Mouse (Mus musculus): ENCODE results near the gene Ybx1. TPM values are rescaled to one million over a fixed set of nuclear protein-coding genes. Genes with fewer than 3 reads are reported as not detected.

Gene Ybx1
- polyA plus RNA-seq, 1 experiment from 2014 or later, result 494 TPM

DNA sequence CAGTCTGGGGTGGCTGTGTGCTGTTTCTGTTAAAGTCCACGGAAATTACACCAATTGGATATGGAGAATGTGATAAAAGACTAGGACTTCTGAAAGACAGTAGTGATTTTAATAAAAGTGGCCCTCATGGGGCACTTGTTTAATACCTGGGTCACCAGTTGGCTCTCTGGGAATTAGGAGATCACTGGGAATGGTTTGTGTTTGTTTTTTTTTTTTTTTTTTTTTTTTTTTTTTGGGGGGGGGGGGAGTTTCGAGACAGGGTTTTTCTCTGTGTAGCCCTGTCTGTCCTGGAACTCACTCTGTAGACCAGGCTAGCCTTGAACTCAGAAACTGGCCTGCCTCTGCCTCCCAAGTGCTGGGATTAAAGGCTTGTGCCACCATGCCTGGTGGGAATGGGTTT is 18.7 kb downstream of the Ybx1 start:
- H3K4me1 ChIP-seq (ENCODE audit: insufficient read depth, low read length), result no peaks in the 10 kb centered on the region
- no peaks in the 10 kb centered on the region for H3K9me3 ChIP-seq (ENCODE audit: low read length)
- no peak overlapping the region for H3K9ac ChIP-seq (replicated peaks; ENCODE audit: low read length)
- no peak for ATAC-seq (ENCODE audit: low FRiP score, low TSS enrichment)
- H3K36me3 ChIP-seq (ENCODE audit: insufficient read depth, low read length), result peaks cover 81% of the 10 kb centered on the region
- H3K27me3 ChIP-seq (ENCODE audit: insufficient read depth, low read length), result no peaks in the 10 kb centered on the region
- peak overlapping the region; percentile 58; the same call in 1 of the 2 replicates for H3K27ac ChIP-seq (ENCODE audit: low read length)
- no peak overlapping the region for H3K4me2 ChIP-seq (replicated peaks; ENCODE audit: low read depth, low read length)
- WGBS, result 55% methylated on average over 2 of the region's 2 CpGs
- H3K4me3 ChIP-seq (ENCODE audit: low read length), result no peak overlapping the region

DNA sequence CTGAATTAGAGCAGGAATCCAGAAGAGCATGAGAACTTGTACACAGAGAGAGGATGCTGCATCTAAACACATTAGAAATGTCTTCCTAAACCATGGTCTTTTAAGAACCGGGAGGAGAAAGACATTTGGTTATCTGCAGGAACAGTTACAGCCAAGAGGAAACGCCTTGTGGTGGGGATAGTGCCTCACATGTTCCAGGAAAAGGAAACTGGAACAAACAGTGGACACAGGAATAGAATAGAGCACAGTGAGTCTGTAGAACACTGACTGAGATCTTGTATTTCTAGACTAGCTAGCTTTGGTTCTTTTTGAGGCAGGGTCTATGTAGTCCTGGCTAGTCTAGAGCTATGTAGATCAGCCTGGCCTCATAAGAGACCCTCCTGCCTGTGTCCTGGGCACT is 19.2 kb downstream of the Ybx1 start:
- 0 out of 2 replicates have a peak, but pooled peaks have one; percentile 19 for ATAC-seq (ENCODE audit: low FRiP score, low TSS enrichment)
- no peaks in the 10 kb centered on the region for H3K27me3 ChIP-seq (ENCODE audit: insufficient read depth, low read length)
- peak overlapping the region; percentile 58; the same call in 1 of the 2 replicates for H3K27ac ChIP-seq (ENCODE audit: low read length)
- H3K36me3 ChIP-seq (ENCODE audit: insufficient read depth, low read length), result peaks cover 83% of the 10 kb centered on the region
- H3K9ac ChIP-seq (replicated peaks; ENCODE audit: low read length), result no peak overlapping the region
- 65% methylated on average over 2 of the region's 2 CpGs for WGBS
- no peaks in the 10 kb centered on the region for H3K9me3 ChIP-seq (ENCODE audit: low read length)
- H3K4me1 ChIP-seq (ENCODE audit: insufficient read depth, low read length), result no peaks in the 10 kb centered on the region
- H3K4me2 ChIP-seq (replicated peaks; ENCODE audit: low read depth, low read length), result no peak overlapping the region
- H3K4me3 ChIP-seq (ENCODE audit: low read length), result no peak overlapping the region

DNA sequence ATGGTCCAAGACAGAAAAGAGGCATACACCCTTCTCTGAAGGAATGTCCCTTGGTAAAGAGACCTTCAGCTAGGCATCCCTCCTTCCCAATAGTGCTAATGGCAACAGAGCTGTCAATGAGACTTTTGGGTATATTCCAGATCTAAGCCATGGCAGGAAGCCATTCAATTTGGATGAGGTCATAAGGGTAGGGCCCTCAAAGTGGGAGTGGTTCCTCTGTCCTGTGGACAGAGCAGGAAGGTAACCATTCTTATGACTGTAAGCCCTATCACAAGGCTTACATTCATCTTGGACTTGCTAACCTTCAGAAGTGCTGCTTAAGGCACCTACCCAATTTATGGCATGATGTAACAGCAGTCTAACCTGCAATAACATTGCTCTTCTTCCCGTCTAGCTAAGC is 19.8 kb downstream of the Ybx1 start:
- Histone ChIP-seq H3K27me3 (ENCODE audit: insufficient read depth, low read length) (no peaks in the 10 kb centered on the region), H3K27ac (ENCODE audit: low read length) (peak overlapping the region; percentile 58; the same call in 1 of the 2 replicates), H3K4me3 (ENCODE audit: low read length) (no peak overlapping the region), H3K4me1 (ENCODE audit: insufficient read depth, low read length) (no peaks in the 10 kb centered on the region), H3K36me3 (ENCODE audit: insufficient read depth, low read length) (peaks cover 85% of the 10 kb centered on the region), H3K9me3 (ENCODE audit: low read length) (no peaks in the 10 kb centered on the region), H3K9ac (replicated peaks; ENCODE audit: low read length) (no peak overlapping the region), H3K4me2 (replicated peaks; ENCODE audit: low read depth, low read length) (no peak overlapping the region)
- no peak for ATAC-seq (ENCODE audit: low FRiP score, low TSS enrichment)
- 75% methylated on average over 1 of the region's 1 CpGs for WGBS

DNA sequence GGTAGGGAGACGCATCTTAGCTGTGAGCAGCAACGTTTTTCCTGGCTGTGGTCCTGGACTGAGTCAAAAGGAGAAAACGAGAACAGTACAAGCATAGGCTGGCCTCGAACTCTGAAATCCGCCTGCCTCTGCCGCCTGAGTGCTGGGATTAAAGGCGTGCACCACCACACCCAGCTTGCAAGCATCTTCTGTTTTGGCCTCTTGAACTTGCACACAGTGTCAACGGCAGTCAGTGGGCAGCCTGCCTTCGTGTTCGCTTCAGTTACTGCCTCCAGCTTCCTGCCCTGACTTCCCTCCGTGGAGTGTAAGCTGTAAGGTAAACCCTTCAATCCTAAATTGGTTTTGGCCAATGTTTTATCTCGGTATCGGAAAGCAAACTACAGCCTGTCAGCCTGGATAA is 27.8 kb downstream of the Ybx1 start:
- H3K4me1 ChIP-seq (ENCODE audit: insufficient read depth, low read length), result 0 out of 2 replicates have a peak, but pooled peaks cover 3% of the 10 kb centered on the region
- WGBS, result 64% methylated on average over 13 of the region's 13 CpGs
- H3K9me3 ChIP-seq (ENCODE audit: low read length), result no peaks in the 10 kb centered on the region
- no peaks in the 10 kb centered on the region for H3K27me3 ChIP-seq (ENCODE audit: insufficient read depth, low read length)
- no peak for ATAC-seq (ENCODE audit: low FRiP score, low TSS enrichment)
- H3K4me2 ChIP-seq (replicated peaks; ENCODE audit: low read depth, low read length), result no peak overlapping the region
- no peak overlapping the region for H3K9ac ChIP-seq (replicated peaks; ENCODE audit: low read length)
- peaks cover 17% of the 10 kb centered on the region for H3K36me3 ChIP-seq (ENCODE audit: insufficient read depth, low read length)
- H3K4me3 ChIP-seq (ENCODE audit: low read length), result no peak overlapping the region
- H3K27ac ChIP-seq (ENCODE audit: low read length), result peak overlapping the region; percentile 39; the same call in 1 of the 2 replicates

DNA sequence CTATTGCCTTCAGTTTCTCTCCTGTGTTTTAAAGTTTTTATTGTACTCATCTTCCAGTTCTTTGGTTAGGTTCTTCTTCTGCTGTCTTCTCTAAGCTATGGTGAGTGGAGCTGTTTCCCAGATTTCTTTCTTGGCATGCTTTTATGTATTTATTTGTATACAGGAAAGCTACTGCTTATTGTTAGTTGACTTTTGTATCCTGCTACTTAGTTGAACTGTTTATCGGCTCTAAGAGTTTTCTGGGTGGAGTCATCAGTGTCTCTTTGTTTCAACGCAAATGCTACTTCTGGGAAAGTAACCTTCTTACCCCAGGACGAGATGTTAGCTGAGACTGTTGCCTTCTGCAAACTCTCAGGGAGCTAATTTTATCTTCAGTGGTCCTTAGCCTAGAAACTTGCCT is 30.9 kb downstream of the Ybx1 start:
- no peak for ATAC-seq (ENCODE audit: low FRiP score, low TSS enrichment)
- no peak overlapping the region for H3K27ac ChIP-seq (ENCODE audit: low read length)
- WGBS, result 72% methylated on average over 3 of the region's 3 CpGs
- H3K27me3 ChIP-seq (ENCODE audit: insufficient read depth, low read length), result no peaks in the 10 kb centered on the region
- no peak overlapping the region for H3K4me3 ChIP-seq (ENCODE audit: low read length)
- H3K4me1 ChIP-seq (ENCODE audit: insufficient read depth, low read length), result peaks cover 13% of the 10 kb centered on the region; the same call in 1 of the 2 replicates
- H3K4me2 ChIP-seq (replicated peaks; ENCODE audit: low read depth, low read length), result no peak overlapping the region
- no peaks in the 10 kb centered on the region for H3K9me3 ChIP-seq (ENCODE audit: low read length)
- no peak overlapping the region for H3K9ac ChIP-seq (replicated peaks; ENCODE audit: low read length)
- no peaks in the 10 kb centered on the region for H3K36me3 ChIP-seq (ENCODE audit: insufficient read depth, low read length)

DNA sequence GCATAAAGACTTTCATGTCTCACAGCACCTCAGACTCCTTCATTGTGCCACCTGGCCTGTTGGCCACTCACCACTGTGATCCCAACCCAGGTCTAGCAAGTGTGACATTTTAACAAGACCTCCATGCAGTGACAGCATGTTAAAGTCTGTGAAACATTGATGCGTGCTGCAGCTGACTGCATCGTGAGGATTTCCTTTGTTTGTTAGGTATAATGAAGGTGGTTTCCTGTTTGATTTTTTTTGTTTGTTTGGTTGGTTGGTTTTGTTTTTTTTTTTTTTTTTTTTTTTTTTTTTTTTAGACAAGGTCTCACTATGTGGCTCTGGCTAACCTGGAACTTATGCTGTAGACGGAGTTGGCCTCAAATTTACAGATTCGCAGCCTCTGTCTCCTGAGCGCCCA is 31.9 kb downstream of the Ybx1 start:
- H3K9me3 ChIP-seq (ENCODE audit: low read length), result no peaks in the 10 kb centered on the region
- H3K4me1 ChIP-seq (ENCODE audit: insufficient read depth, low read length), result peaks cover 13% of the 10 kb centered on the region; the same call in 1 of the 2 replicates
- no peaks in the 10 kb centered on the region for H3K36me3 ChIP-seq (ENCODE audit: insufficient read depth, low read length)
- H3K9ac ChIP-seq (replicated peaks; ENCODE audit: low read length), result no peak overlapping the region
- H3K27ac ChIP-seq (ENCODE audit: low read length), result no peak overlapping the region
- ATAC-seq (ENCODE audit: low FRiP score, low TSS enrichment), result no peak
- H3K27me3 ChIP-seq (ENCODE audit: insufficient read depth, low read length), result no peaks in the 10 kb centered on the region
- WGBS, result 83% methylated on average over 5 of the region's 5 CpGs
- no peak overlapping the region for H3K4me3 ChIP-seq (ENCODE audit: low read length)
- H3K4me2 ChIP-seq (replicated peaks; ENCODE audit: low read depth, low read length), result no peak overlapping the region

DNA sequence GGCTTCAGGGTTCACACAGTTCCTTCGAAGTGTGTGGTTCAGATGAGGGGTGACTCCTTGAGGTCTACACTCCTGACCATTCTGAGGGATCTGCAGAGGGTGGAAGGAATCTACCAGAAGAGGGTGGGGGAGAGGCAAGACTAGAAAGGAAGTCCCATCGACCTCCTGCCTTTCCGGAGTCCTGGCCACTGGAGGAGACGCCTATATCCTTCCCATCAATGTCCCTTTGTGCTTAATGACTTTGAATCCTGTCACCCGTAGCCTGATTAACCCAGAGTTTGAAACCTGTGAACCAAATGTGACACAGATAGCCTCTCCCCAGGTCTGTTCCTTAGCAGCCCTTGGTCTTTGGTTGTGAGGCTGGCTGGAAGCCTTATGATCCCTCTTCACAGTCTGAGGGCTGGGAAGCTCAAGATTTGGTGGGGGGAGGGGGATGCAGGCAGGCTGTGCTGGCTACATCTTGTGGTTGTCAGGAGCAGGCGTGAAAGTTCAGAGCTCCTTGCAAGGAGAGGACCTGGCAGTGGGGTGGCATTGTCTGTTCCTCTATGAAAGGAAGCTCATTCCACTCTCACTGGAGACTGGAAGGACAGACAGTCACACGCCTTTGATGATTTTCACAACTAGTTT is 33.2 kb downstream of the Ybx1 start:
- no peaks in the 10 kb centered on the region for H3K36me3 ChIP-seq (ENCODE audit: insufficient read depth, low read length)
- no peak overlapping the region for H3K27ac ChIP-seq (ENCODE audit: low read length)
- no peak overlapping the region for H3K4me2 ChIP-seq (replicated peaks; ENCODE audit: low read depth, low read length)
- H3K9me3 ChIP-seq (ENCODE audit: low read length), result no peaks in the 10 kb centered on the region
- H3K27me3 ChIP-seq (ENCODE audit: insufficient read depth, low read length), result no peaks in the 10 kb centered on the region
- H3K4me1 ChIP-seq (ENCODE audit: insufficient read depth, low read length), result peaks cover 13% of the 10 kb centered on the region; the same call in 1 of the 2 replicates
- H3K9ac ChIP-seq (replicated peaks; ENCODE audit: low read length), result no peak overlapping the region
- H3K4me3 ChIP-seq (ENCODE audit: low read length), result no peak overlapping the region
- 43% methylated on average over 7 of the region's 7 CpGs for WGBS
- ATAC-seq (ENCODE audit: low FRiP score, low TSS enrichment), result no peak

DNA sequence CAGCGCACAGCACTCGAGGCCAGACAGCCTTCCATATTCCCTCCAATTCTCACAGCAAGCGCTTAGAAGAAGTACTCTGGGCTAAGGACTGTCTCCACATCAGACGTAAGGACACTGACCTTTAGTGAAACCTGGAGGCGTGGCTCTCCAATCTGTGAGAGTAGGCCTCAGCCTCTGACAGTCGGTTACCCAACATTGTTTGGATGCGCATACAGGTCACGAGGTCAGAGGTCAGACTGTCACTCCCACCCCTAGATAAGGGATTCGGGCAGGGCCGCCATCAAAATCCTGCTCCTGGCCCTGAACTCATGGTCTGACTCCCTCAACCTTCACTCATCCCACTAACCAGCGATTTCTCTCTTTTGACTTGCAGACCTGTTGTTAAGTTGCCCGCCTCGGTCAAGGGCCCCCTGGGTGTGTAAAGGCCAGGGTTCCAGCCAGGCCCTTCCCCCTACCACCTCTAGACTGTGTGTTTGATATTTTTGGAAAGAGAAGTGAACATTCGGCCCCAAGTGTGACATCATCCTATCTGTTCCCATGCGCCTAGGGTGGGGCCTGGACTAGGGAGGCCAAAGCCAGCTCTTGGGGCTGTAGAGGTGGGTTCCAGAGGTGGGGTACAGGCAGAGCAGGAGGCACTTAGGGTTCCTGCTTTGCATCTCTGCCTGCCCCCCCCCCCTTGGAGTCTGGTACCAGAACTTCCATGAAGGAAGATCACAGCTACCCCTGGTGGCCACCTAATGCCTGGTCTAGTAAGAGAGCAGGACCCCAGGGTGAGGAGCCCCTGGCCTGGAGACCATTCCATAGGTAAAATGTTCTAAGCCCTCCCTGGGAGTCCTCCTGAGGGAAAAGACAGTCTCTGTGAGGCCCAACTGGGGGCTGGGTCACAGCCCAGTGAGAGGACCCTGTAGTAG is 34.8 kb downstream of the Ybx1 start:
- H3K27me3 ChIP-seq (ENCODE audit: insufficient read depth, low read length), result no peaks in the 10 kb centered on the region

DNA sequence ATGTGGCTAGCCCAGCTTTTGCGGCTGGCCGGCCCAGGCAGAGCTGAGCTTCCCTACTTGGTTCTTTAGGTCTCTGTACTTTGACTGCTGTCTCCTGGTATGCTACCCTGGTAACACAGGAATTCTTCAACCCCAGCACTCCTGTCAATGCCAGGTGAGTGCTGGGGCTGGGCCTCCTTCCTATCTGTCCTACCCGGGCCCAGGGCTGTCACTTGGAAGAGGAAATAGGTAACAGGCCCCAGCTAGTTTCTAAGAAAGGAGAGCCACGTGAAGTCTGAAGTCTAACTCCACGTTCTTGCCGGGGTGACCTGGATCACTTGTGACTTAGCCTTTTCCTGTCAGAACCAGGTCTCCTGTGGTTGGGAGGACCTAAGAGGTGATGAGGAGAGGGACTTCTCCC is 37.3 kb downstream of the Ybx1 start:
- Histone ChIP-seq H3K4me2 (replicated peaks; ENCODE audit: low read depth, low read length) (peak overlapping the region; percentile 30), H3K27me3 (ENCODE audit: insufficient read depth, low read length) (no peaks in the 10 kb centered on the region), H3K27ac (ENCODE audit: low read length) (peak overlapping the region; percentile 65; the same call in 1 of the 2 replicates), H3K9me3 (ENCODE audit: low read length) (no peaks in the 10 kb centered on the region), H3K4me3 (ENCODE audit: low read length) (peak overlapping the region; percentile 21), H3K9ac (replicated peaks; ENCODE audit: low read length) (peak overlapping the region; percentile 37), H3K4me1 (ENCODE audit: insufficient read depth, low read length) (peaks cover 47% of the 10 kb centered on the region), H3K36me3 (ENCODE audit: insufficient read depth, low read length) (no peaks in the 10 kb centered on the region)
- WGBS, result 71% methylated on average over 6 of the region's 6 CpGs
- ATAC-seq (ENCODE audit: low FRiP score, low TSS enrichment), result no peak

More for the DNA sequence above, 34.8 kb downstream of the Ybx1 start:
- H3K36me3 ChIP-seq (ENCODE audit: insufficient read depth, low read length), result no peaks in the 10 kb centered on the region
- no peak for ATAC-seq (ENCODE audit: low FRiP score, low TSS enrichment)
- no peak overlapping the region for H3K9ac ChIP-seq (replicated peaks; ENCODE audit: low read length)
- peaks cover 22% of the 10 kb centered on the region for H3K4me1 ChIP-seq (ENCODE audit: insufficient read depth, low read length)
- no peak overlapping the region for H3K4me2 ChIP-seq (replicated peaks; ENCODE audit: low read depth, low read length)
- H3K9me3 ChIP-seq (ENCODE audit: low read length), result no peaks in the 10 kb centered on the region
- no peak overlapping the region for H3K27ac ChIP-seq (ENCODE audit: low read length)
- WGBS, result 86% methylated on average over 15 of the region's 15 CpGs
- no peak overlapping the region for H3K4me3 ChIP-seq (ENCODE audit: low read length)

DNA sequence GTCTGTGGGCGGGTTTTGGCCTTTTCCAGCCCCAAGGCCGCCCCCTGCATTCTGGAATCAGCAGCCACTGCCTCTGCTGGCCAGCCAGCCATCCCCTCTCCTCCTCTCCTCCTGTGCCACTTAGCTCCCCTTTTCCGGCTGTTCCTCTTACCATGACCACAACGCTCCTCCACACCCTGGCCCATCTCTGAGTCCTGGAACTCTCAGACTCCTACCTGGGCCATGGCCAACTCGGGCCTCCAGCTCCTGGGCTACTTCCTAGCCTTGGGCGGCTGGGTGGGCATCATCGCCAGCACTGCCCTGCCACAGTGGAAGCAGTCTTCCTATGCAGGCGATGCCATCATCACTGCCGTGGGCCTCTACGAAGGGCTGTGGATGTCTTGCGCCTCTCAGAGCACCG is 39.1 kb downstream of the Ybx1 start, which contains the start of gene Cldn19:
Gene Cldn19 (plus strand): TSS at position 64 of the 400 bp plus-strand sequence.
- H3K27me3 ChIP-seq (ENCODE audit: insufficient read depth, low read length), result no peaks in the 10 kb centered on the region
- no peaks in the 10 kb centered on the region for H3K9me3 ChIP-seq (ENCODE audit: low read length)
- ATAC-seq (ENCODE audit: low FRiP score, low TSS enrichment), result no peak
- peak within 1 kb of the TSS; percentile 94 for H3K27ac ChIP-seq (ENCODE audit: low read length)
- H3K9ac ChIP-seq (replicated peaks; ENCODE audit: low read length), result peak within 1 kb of the TSS; percentile 56
- no peaks in the 10 kb centered on the region for H3K36me3 ChIP-seq (ENCODE audit: insufficient read depth, low read length)
- H3K4me3 ChIP-seq (ENCODE audit: low read length), result peak within 1 kb of the TSS; percentile 29
- WGBS, result 74% methylated on average over 12 of the region's 12 CpGs
- H3K4me1 ChIP-seq (ENCODE audit: insufficient read depth, low read length), result peaks cover 35% of the 10 kb centered on the region
- peak within 1 kb of the TSS; percentile 30 for H3K4me2 ChIP-seq (replicated peaks; ENCODE audit: low read depth, low read length)
